Mouse (Mus musculus): ENCODE measurements around the gene Cntn3.

GRCm38 (mm10) chr6:102515231-102515630 lies 57.7 kb downstream of the Cntn3 start:
- no peak for TF ChIP-seq CTCF (IDR thresholded peaks at IDR 0.05; ENCODE audit: borderline replicate concordance, insufficient read depth, low read depth, low read length)
- no peak for TF ChIP-seq POLR2A (IDR thresholded peaks at IDR 0.05; ENCODE audit: borderline replicate concordance, insufficient read depth, low read length)

All from cerebellum, adult 2 months (tissue).